Mouse (Mus musculus): Measurements from ENCODE around the gene Daam2.

Gene Daam2

GRCm38 (mm10) chr17:49531661-49532060 is 32.5 kb downstream of the Daam2 start:
- no peak for DNase-seq (ENCODE audit: low read depth, low spot score)

DNA sequence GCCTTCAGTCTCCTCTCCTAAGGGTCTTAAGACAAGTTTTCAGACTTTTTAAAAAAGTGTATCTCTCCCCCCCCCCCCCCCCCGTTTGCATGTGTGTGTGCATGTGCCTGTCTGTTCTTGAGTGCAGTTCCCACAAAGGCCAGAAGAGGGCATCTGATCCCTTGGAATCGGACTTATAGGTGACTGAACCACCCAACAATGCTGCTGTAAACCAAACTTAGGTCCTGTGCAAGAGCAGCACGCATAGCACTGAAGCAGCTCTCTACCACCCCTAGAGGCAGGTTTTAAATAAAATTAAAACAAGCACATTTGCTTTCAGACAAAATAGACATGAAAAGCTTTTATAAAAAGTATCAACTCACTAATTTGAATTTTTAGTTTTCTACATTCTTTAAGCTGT is 33.9 kb downstream of the Daam2 start:
- peak; percentile 3 for DNase-seq (ENCODE audit: low read depth, low spot score)

GRCm38 (mm10) chr17:49528503-49529205 is 35.5 kb downstream of the Daam2 start:
- no peak for DNase-seq (ENCODE audit: low read depth, low spot score)

GRCm38 (mm10) chr17:49528033-49528432 is 36.1 kb downstream of the Daam2 start:
- DNase-seq (ENCODE audit: low read depth, low spot score), result no peak

GRCm38 (mm10) chr17:49526566-49526965 is 37.6 kb downstream of the Daam2 start:
- DNase-seq (ENCODE audit: low read depth, low spot score), result no peak

- DNase-seq (ENCODE audit: low read depth, low spot score), result no peak
Measured at GRCm38 (mm10) chr17:49525911-49526310, 38.2 kb downstream of the Daam2 start.

DNA sequence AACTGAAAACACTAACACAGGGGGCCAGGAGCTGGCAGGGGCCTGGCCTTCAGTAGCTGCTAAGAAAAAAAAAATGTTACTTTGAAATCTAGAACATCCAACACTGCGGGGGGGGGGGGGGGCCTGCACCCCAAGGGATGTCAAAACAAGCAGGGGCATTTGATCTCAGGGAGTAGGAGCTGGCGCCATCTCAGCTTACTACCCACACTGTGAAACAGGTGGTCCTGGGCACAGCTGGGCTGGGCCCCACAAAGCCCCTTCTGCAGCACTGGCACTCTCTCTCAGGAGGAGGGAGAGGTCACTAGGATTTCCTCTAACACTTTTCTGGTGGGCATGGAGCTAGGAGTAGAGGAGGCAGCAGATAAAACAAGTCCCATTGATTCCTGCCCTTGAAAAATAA is 39.6 kb downstream of the Daam2 start:
- no peak for DNase-seq (ENCODE audit: low read depth, low spot score)

DNA sequence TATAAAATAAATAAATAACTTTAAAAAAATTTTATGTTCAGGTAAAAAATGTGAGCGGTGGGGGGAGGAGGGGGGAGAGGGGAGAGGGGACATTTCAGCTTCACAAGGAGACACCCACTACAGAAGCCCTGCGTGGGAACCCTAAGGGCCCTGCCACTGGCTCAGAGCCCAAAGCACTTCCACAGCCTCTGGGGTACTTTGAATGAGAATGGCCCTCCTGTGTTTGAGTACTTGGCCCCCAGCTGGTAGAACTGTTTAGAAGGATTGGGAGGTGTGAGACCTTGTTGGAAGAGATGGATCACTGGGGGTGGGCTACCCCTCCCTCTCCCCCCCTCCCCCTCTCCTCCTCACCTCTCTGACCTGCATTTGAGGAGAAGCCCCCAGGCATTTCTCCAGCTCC is 41.7 kb downstream of the Daam2 start:
- no peak for DNase-seq (ENCODE audit: low read depth, low spot score)

GRCm38 (mm10) chr17:49522002-49522401 is 42.1 kb downstream of the Daam2 start:
- no peak for DNase-seq (ENCODE audit: low read depth, low spot score)

DNA sequence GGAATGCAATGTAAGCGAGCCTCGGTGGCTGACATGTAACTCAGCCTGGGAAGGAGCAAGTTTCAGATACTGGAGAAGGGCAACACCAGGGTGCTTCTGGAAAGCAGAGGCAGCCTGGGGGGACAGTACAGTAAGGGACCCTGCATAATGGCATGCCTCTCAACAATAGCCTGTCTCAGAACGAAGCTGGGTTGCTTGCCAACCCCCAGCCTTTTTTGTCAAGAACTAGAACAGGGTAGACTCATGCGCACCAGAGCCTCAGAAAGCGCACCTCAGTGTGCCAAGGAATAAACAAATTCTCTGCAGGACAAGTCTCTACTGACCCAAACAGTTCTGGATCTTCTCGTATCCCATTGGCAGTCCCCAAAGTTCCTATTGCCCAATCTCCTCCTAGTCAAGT is 43.5 kb downstream of the Daam2 start:
- no peak for DNase-seq (ENCODE audit: low read depth, low spot score)

- DNase-seq (ENCODE audit: low read depth, low spot score), result no peak
Measured at GRCm38 (mm10) chr17:49519576-49520247, 44.4 kb downstream of the Daam2 start.

GRCm38 (mm10) chr17:49517091-49517490 is 47.1 kb downstream of the Daam2 start:
- DNase-seq (ENCODE audit: low read depth, low spot score), result no peak

GRCm38 (mm10) chr17:49515678-49516077 is 48.5 kb downstream of the Daam2 start:
- DNase-seq (ENCODE audit: low read depth, low spot score), result no peak

DNA sequence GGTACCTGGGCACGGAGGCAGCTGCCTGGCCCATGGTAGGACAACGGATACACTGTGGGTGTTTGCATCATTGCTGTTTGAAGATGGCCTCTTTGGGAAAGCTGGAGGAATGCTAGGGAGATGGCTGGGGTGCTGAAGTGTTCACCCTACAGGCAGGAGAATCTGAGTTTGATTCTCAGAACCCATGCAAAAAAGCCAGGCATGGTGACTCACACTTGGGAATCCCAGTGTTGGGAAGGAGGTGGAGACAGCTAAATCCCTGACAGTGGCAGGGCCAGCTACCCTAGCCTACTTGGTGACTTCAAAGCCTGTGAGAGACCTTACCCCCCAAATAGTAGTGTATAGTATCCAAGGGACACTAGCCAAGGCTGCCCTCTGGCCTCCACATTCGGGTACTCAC is 49.0 kb downstream of the Daam2 start:
- DNase-seq (ENCODE audit: low read depth, low spot score), result no peak

DNA sequence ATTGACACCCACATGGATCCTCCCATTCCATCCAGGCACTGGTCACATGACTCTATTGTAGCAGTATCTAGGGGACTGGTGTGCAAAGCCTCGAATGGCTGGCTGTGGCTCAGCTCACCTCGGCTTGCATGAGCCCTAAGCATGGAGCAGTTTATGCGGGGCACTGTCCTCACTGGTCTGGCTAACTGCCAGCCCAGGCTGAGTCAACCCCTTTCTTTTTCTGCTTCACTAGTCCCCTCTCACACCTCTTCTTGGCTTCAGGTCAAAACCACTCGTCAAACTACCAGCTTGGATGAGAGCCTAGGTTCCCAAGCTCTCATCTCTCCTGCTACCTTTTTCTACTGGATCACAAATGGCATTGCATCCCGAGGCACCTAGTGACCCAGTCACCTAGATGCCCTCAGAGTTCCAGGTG is 51.5 kb downstream of the Daam2 start:
- no peak for DNase-seq (ENCODE audit: low read depth, low spot score)

GRCm38 (mm10) chr17:49509431-49509830 is 54.7 kb downstream of the Daam2 start:
- DNase-seq (ENCODE audit: low read depth, low spot score), result no peak

DNA sequence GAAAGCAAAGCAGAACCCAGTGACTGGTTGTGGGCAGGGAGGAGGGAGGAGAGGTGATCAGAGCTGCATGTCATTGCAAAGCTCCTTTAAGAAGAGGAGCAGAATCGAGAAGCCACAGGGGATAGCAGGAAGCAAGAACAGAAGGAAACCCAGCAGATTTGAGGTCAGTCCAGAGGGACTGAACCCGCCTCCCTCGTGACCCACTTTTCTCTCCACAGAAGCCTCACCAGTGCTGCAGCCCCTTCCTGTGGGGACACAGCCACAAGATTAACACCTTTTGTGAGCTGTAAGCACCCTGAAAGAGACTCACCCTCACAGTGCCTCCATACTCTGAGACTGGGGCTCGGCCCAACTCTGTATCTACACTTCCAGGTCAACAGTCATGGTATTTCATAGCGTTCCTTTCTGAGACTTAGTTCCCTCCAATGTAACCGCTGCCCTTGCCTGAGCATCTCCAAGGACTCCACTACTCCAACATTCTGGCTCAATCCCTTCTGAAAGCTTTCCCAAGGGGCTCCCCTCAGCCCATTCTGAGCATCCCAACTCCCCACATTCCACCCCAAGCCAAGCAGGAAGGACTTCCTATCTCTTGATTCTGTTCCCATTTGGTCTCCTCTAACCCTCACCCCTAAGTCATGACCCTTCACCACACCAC is 60.8 kb downstream of the Daam2 start:
- no peak for DNase-seq (ENCODE audit: low read depth, low spot score)

GRCm38 (mm10) chr17:49500234-49500633 is 63.9 kb downstream of the Daam2 start:
- DNase-seq (ENCODE audit: low read depth, low spot score), result no peak

GRCm38 (mm10) chr17:49499635-49500034 is 64.5 kb downstream of the Daam2 start:
- DNase-seq (ENCODE audit: low read depth, low spot score), result no peak

DNA sequence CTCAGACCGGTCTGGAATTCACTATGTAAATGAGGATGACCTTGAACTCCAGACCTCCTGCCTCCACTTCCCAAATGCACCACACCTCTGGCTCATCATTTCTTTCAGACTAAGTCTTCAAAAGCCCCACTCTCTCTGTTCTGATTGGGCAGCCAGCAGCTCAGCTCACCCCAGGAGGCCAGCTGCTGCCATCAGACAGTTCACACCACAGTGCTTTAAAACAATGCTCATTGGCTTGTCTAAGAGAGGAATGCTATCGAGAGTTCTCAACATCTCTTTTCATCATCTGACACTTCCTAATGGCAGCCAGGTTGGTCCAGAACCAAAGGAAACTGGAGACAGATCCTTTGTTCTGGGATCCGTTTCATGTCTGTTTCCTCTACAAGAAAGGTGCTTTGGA is 66.0 kb downstream of the Daam2 start:
- DNase-seq (ENCODE audit: low read depth, low spot score), result no peak

DNA sequence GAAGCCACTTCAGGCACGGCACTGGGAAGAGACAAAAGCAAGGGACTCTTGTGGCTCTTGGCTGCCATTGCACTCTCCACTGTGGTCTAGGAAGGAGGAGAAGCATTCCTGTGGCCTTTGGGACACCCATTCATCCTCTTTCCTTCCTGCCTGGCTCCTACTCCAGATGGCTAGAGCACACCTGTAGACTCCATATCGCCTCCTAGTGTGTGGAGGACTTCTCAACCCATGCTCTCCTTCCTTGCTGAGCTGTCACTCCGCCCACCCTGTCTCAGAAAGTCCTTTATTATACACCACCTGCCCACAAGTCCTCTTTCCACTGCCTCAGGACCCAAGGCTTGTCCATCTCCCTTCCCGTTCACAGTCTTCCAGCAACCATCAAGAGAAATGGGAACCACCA is 70.9 kb downstream of the Daam2 start:
- DNase-seq (ENCODE audit: low read depth, low spot score), result no peak

- DNase-seq (ENCODE audit: low read depth, low spot score), result no peak
Measured at GRCm38 (mm10) chr17:49489098-49489497, 75.0 kb downstream of the Daam2 start.

DNA sequence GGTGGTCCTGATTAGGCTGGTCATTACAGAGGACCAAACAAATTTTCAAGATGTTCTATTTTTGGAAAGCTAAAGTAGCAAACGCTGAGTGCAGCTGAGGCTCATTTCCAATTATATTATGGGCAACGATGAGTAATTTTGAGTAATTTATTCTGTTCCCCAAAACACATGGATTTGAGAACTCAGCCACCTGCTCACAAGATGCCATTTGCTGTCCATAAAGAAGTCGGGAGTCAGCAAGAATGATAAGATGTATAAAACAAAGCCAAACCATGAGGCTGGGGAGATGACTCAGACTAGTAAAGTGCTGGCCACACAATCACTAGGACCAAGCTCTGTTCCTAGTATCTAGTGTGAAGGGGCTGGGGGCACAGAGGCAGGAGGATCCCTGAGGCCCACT is 79.7 kb downstream of the Daam2 start:
- no peak for DNase-seq (ENCODE audit: low read depth, low spot score)

Data from c-Kit-negative CD71-positive TER-119-positive erythroid progenitor cells, embryonic 14.5 days (primary cell).